Mouse (Mus musculus) cortical plate, adult 2 months (tissue): ENCODE measurements around the gene Zfhx3.

Source experiments
- CTCF ChIP-seq: fragments of 200-500 bp; IDR thresholded peaks from 2 replicates; pipeline ENCODE4 v1.5.1; 2011; ENCODE audit warnings: mild to moderate bottlenecking, control low read depth, low read length; ENCODE audit not compliant: insufficient read depth; ENCODE audit errors: extremely low read depth
- POLR2A ChIP-seq: fragments of 200-500 bp; IDR thresholded peaks from 2 replicates; pipeline ENCODE4 v1.6.1; 2011; ENCODE audit warnings: mild to moderate bottlenecking, low read length, control low read depth; ENCODE audit not compliant: insufficient read depth; ENCODE audit errors: extremely low read depth

DNA sequence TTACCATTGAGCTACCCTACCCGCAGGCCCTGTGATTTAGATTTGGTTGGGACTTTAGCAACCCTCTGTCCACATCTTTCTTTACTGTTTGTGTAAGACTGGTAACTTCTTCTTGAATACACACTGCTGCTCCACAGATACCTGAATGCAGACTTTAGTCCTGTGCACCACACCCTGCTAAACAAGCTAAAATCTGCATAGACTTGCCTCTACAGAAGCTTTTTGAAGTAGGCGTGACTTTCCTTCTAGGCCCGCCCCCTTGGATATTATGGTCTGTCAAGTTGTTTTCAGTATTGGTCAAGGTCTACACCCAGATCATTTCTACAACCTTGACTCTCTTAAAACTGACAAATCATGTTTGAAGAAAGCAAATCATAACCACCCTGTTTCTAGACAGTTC lies 243.8 kb downstream of the Zfhx3 start:
- TF ChIP-seq CTCF (no peak), POLR2A (no peak)
